Comparison of ENCODE assay signal across 12 mouse cellular contexts in the genomic region with DNA sequence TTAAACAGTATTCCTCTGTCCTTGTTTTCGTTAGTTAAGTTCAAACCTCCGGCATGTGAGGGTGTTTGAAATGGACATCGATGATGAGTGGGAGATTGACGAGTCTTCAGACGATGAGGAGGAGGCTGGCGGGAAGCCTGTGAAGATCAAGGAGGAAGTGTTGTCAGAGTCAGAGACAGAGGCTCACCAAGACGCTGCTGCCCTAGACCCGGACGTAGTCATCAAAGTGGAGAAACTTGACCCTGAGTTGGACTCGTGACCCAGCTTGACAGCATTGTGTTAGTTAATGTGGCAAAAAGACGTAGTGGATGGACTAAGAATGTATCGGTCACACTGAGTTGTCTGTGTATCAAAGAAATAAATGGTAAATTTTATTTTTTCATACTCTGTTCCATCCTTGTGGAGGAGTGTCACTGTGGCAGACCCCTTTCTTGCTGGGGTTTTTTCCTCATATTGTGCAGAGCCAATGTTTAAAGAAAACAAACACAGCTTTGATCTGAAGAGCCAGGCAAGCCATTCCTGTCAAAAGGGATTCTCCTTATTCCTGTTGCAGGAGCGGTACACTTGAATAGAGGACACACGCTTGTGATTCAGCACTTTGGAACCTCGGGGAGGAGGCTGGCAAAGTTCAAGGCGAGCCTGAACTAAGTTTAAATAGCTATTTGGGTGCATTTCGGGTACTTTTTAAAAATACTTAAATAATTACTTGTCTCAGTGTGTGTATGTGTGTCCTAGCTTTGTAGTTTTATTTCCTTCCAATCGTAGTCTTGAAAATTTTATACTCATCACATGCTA. TPM values are rescaled to one million over a fixed set of nuclear protein-coding genes. Genes with fewer than 3 reads are reported as not detected.
A peak's percentile ranks its signal among the peaks of the same experiment; 100 is the strongest.
DNase-seq lines count a peak whose midpoint lies in the region; ATAC-seq lines count a peak whose summit lies in the region.
"Had no signal": no experiment of that assay in that cellular context is flagged by ENCODE, and none has a peak within 500 bp of the region (broad histone marks: within the 10 kb centered on the region; RNA-seq: fewer than 3 reads in every experiment).

No protein-coding gene starts in this region.

- H3K36me3 ChIP-seq in kidney, embryonic 15.5 days, result peaks cover 71% of the 10 kb centered on the region
- H3K36me3 ChIP-seq in intestine, embryonic 15.5 days, result peaks cover 22% of the 10 kb centered on the region

- H3K9me3 ChIP-seq in kidney, embryonic 15.5 days (replicated peaks), result no peaks in the 10 kb centered on the region
- H3K9me3 ChIP-seq in intestine, embryonic 15.5 days, result no peaks in the 10 kb centered on the region
- H3K9me3 ChIP-seq: hindbrain, embryonic 12.5 days; midbrain, embryonic 10.5 days; neural tube, embryonic 12.5 days had no signal

- ATAC-seq in kidney, embryonic 15.5 days (replicated peaks; ENCODE audit: low FRiP score), result no peak
- peak; percentile 33; the same call in 1 of the 2 replicates for ATAC-seq in granulocyte monocyte progenitor cell, adult 5-6 weeks (replicated peaks; ENCODE audit: poor library complexity, severe bottlenecking)
- no peak for ATAC-seq in intestine, embryonic 15.5 days
- ATAC-seq: forebrain, postnatal 0 days had no signal

- 61% methylated on average over 18 of the region's 18 CpGs for WGBS in kidney, embryonic 15.5 days
- 87% methylated on average over 18 of the region's 18 CpGs for WGBS in intestine, embryonic 15.5 days

- H3K4me1 ChIP-seq in kidney, embryonic 15.5 days, result peaks cover 10% of the 10 kb centered on the region; the same call in 1 of the 2 replicates
- H3K4me1 ChIP-seq in intestine, embryonic 15.5 days (replicated peaks), result no peaks in the 10 kb centered on the region
- H3K4me1 ChIP-seq: hindbrain, embryonic 12.5 days; midbrain, embryonic 10.5 days; neural tube, embryonic 12.5 days had no signal

- H3K9ac ChIP-seq in kidney, embryonic 15.5 days, result no peak overlapping the region
- no peak overlapping the region for H3K9ac ChIP-seq in intestine, embryonic 15.5 days
- H3K9ac ChIP-seq: forebrain, postnatal 0 days; hindbrain, embryonic 12.5 days; neural tube, embryonic 12.5 days had no signal

- H3K4me2 ChIP-seq in kidney, embryonic 15.5 days, result no peak overlapping the region
- H3K4me2 ChIP-seq in intestine, embryonic 15.5 days (replicated peaks), result no peak overlapping the region
- H3K4me2 ChIP-seq: hindbrain, embryonic 12.5 days; neural tube, embryonic 12.5 days had no signal

- H3K27me3 ChIP-seq in kidney, embryonic 15.5 days, result no peaks in the 10 kb centered on the region
- no peaks in the 10 kb centered on the region for H3K27me3 ChIP-seq in intestine, embryonic 15.5 days (replicated peaks)
- H3K27me3 ChIP-seq: hindbrain, embryonic 12.5 days; neural tube, embryonic 12.5 days had no signal

- no peak overlapping the region for H3K4me3 ChIP-seq in kidney, embryonic 15.5 days (replicated peaks)
- H3K4me3 ChIP-seq in intestine, embryonic 15.5 days (replicated peaks), result no peak overlapping the region
- H3K4me3 ChIP-seq: hindbrain, embryonic 12.5 days; midbrain, embryonic 10.5 days; neural tube, embryonic 12.5 days had no signal

- no peak for DNase-seq in kidney, adult 8-10 months
- peak; percentile 17 for DNase-seq in Muller cell, postnatal 12 days (ENCODE audit: inconsistent ontology term)
- DNase-seq in adrenal gland, postnatal 10 days, result peak; percentile 39
- no peak for DNase-seq in right cerebral cortex, adult 18-20 months
- DNase-seq: forebrain, postnatal 0 days; thymus, postnatal 25 days had no signal

- H3K27ac ChIP-seq in kidney, embryonic 15.5 days, result 0 out of 2 replicates have a peak overlapping the region, but pooled peaks have one; percentile 10
- no peak overlapping the region for H3K27ac ChIP-seq in intestine, embryonic 15.5 days
- H3K27ac ChIP-seq: hindbrain, embryonic 12.5 days; midbrain, embryonic 10.5 days; neural tube, embryonic 12.5 days had no signal

RNA-seq across cellular contexts. Expression of a gene that starts 32.7 kb away (rescaled TPM):
- polyA plus RNA-seq in kidney, embryonic 15.5 days (2015; fragmentation: Nextera tagmentation; extraction: Ambion mirVana), result 103 TPM in 2 replicates
- total RNA-seq in adrenal gland, postnatal 10 days (2021), result 10 to 100 TPM; 61.6 to 73.9 TPM
- 71.3 and 92.1 TPM in 2 replicates for total RNA-seq in granulocyte monocyte progenitor cell, adult 5-6 weeks (2014; fragmentation: Nextera tagmentation)
- 63.8 and 70.1 TPM in 2 replicates for total RNA-seq in granulocyte monocyte progenitor cell, adult 5-6 weeks (2017)
- 73.8 and 78.8 TPM in 2 replicates for polyA plus RNA-seq in intestine, embryonic 15.5 days (2015; fragmentation: Nextera tagmentation; extraction: Ambion mirVana)

Comparison
In these comparisons a context has a peak if more than half of its experiments do, and no peak if none do; other contexts are left out.
1. DNase-seq: peak in Muller cell, postnatal 12 days (single experiment) and adrenal gland, postnatal 10 days (single experiment); none in kidney, adult 8-10 months (0 of 2) and right cerebral cortex, adult 18-20 months (single experiment).